Mouse (Mus musculus): Measurements from ENCODE around the gene Pgs1.

DNA sequence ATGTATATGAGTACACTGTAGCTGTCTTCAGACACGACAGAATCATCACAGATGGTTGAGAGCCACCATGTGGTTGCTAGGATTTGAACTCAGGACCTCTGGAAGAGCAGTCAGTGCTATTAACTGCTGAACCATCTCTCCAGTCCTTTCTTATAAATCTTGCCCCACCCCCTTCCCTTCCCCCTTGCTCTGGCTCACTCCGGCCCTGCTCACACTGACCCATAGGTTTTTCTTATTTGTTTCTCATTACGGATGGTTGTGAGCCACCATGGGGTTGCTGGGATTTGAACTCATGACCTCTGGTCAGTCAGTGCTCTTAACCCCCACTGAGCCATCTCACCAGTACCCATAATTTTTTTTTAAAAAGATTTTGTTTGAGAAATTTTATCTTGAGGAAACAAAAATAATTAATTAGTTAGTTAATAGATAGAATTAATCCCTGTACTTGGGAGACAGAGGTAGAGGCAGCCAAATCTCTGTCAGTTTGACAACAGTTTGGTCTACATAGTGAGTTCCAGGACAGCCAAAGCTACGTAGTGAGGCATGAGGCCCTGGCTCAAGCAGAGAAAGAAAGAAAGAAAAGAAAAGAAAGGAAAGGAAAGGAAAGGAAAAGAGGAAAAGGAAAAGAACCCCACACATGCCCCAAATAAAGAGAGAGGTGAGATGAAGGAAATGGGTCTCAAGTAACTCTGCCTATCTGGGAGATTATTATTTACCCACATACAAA is 46.9 kb upstream of the Pgs1 start:
- TF ChIP-seq GATA1 (IDR thresholded peaks at IDR 0.05; ENCODE audit: low read length) (no peak), TAL1 (IDR thresholded peaks at IDR 0.05; ENCODE audit: low read length) (no peak)

Data from erythroblast, embryonic 14.5 days (primary cell).